Mouse (Mus musculus): ENCODE measurements at regions not wholly inside any gene's neighbourhood (a gene's known extent, or its start where the extent isn't known, plus 50 kb on each side); places are given as distances from the start of the nearest gene placed in this dataset.

GRCm38 (mm10) chr10:126610506-126610905 is 290.6 kb downstream of the Atp23 start:
- Histone ChIP-seq H3K4me1 (ENCODE audit: insufficient read depth) (no peaks in the 10 kb centered on the region), H3K9me3 (ENCODE audit: low read length) (no peaks in the 10 kb centered on the region), H3K27me3 (ENCODE audit: insufficient read depth, low read length) (no peaks in the 10 kb centered on the region), H3K9ac (no peak overlapping the region), H3K27ac (ENCODE audit: low read depth, low read length) (no peak overlapping the region), H3K4me2 (ENCODE audit: low read depth) (no peak overlapping the region), H3K4me3 (ENCODE audit: low read depth, low read length) (no peak overlapping the region), H3K36me3 (ENCODE audit: insufficient read depth) (no peaks in the 10 kb centered on the region)
- ATAC-seq (no peak), DNase-seq (no peak)
- no peak for TF ChIP-seq CTCF (IDR thresholded peaks at IDR 0.05; ENCODE audit: low read depth)
- WGBS = 81% methylated on average over 8 of the region's 8 CpGs

- 84% methylated on average over 2 of the region's 2 CpGs for WGBS
- H3K27me3 ChIP-seq (ENCODE audit: insufficient read depth, low read length) = no peaks in the 10 kb centered on the region
- no peaks in the 10 kb centered on the region for H3K36me3 ChIP-seq (ENCODE audit: insufficient read depth)
- H3K9me3 ChIP-seq (ENCODE audit: low read length) = 0 out of 2 replicates have a peak, but pooled peaks cover 5% of the 10 kb centered on the region
- H3K27ac ChIP-seq (ENCODE audit: low read depth, low read length) = no peak overlapping the region
- no peak overlapping the region for H3K4me3 ChIP-seq (ENCODE audit: low read depth, low read length)
- no peak overlapping the region for H3K9ac ChIP-seq
- no peak for TF ChIP-seq CTCF (IDR thresholded peaks at IDR 0.05; ENCODE audit: low read depth)
- DNase-seq = no peak
- no peak overlapping the region for H3K4me2 ChIP-seq (ENCODE audit: low read depth)
- H3K4me1 ChIP-seq (ENCODE audit: insufficient read depth) = no peaks in the 10 kb centered on the region
- no peak for ATAC-seq
These were observed 301.5 kb downstream of the Atp23 start for GRCm38 (mm10) chr10:126599686-126600085.

- H3K27me3 ChIP-seq (ENCODE audit: insufficient read depth, low read length) = no peaks in the 10 kb centered on the region
- no peaks in the 10 kb centered on the region for H3K9me3 ChIP-seq (ENCODE audit: low read length)
- DNase-seq (no peak), ATAC-seq (no peak)
- H3K4me2 ChIP-seq (ENCODE audit: low read depth) = no peak overlapping the region
- no peak for TF ChIP-seq CTCF (IDR thresholded peaks at IDR 0.05; ENCODE audit: low read depth)
- no peak overlapping the region for H3K4me3 ChIP-seq (ENCODE audit: low read depth, low read length)
- no peak overlapping the region for H3K9ac ChIP-seq
- 60% methylated on average over 8 of the region's 8 CpGs for WGBS
- no peak overlapping the region for H3K27ac ChIP-seq (ENCODE audit: low read depth, low read length)
- H3K36me3 ChIP-seq (ENCODE audit: insufficient read depth) = no peaks in the 10 kb centered on the region
- no peaks in the 10 kb centered on the region for H3K4me1 ChIP-seq (ENCODE audit: insufficient read depth)
These were observed 333.0 kb downstream of the Atp23 start for GRCm38 (mm10) chr10:126568155-126568554.

GRCm38 (mm10) chr10:126565326-126565725 is 335.8 kb downstream of the Atp23 start:
- Histone ChIP-seq H3K27ac (ENCODE audit: low read depth, low read length) (no peak overlapping the region), H3K27me3 (ENCODE audit: insufficient read depth, low read length) (no peaks in the 10 kb centered on the region), H3K4me1 (ENCODE audit: insufficient read depth) (no peaks in the 10 kb centered on the region), H3K9ac (no peak overlapping the region), H3K9me3 (ENCODE audit: low read length) (no peaks in the 10 kb centered on the region), H3K4me3 (ENCODE audit: low read depth, low read length) (no peak overlapping the region), H3K36me3 (ENCODE audit: insufficient read depth) (no peaks in the 10 kb centered on the region), H3K4me2 (ENCODE audit: low read depth) (no peak overlapping the region)
- ATAC-seq (no peak), DNase-seq (no peak)
- TF ChIP-seq CTCF (IDR thresholded peaks at IDR 0.05; ENCODE audit: low read depth) = no peak
- WGBS = 80% methylated on average over 14 of the region's 14 CpGs

GRCm38 (mm10) chr10:126555080-126555479 is 346.1 kb downstream of the Atp23 start:
- Histone ChIP-seq H3K9ac (no peak overlapping the region), H3K4me1 (ENCODE audit: insufficient read depth) (no peaks in the 10 kb centered on the region), H3K4me2 (ENCODE audit: low read depth) (no peak overlapping the region), H3K9me3 (ENCODE audit: low read length) (no peaks in the 10 kb centered on the region), H3K27ac (ENCODE audit: low read depth, low read length) (no peak overlapping the region), H3K27me3 (ENCODE audit: insufficient read depth, low read length) (no peaks in the 10 kb centered on the region), H3K36me3 (ENCODE audit: insufficient read depth) (no peaks in the 10 kb centered on the region), H3K4me3 (ENCODE audit: low read depth, low read length) (no peak overlapping the region)
- TF ChIP-seq CTCF (IDR thresholded peaks at IDR 0.05; ENCODE audit: low read depth) = no peak
- 46% methylated on average over 7 of the region's 7 CpGs for WGBS
- ATAC-seq = no peak
- DNase-seq = peak; percentile 44

GRCm38 (mm10) chr10:126531950-126532349 is 369.2 kb downstream of the Atp23 start:
- Histone ChIP-seq H3K27me3 (ENCODE audit: insufficient read depth, low read length) (no peaks in the 10 kb centered on the region), H3K4me1 (ENCODE audit: insufficient read depth) (0 out of 2 replicates have a peak, but pooled peaks cover 3% of the 10 kb centered on the region), H3K9me3 (ENCODE audit: low read length) (no peaks in the 10 kb centered on the region), H3K4me3 (ENCODE audit: low read depth, low read length) (no peak overlapping the region), H3K9ac (no peak overlapping the region), H3K27ac (ENCODE audit: low read depth, low read length) (no peak overlapping the region), H3K36me3 (ENCODE audit: insufficient read depth) (no peaks in the 10 kb centered on the region), H3K4me2 (ENCODE audit: low read depth) (no peak overlapping the region)
- WGBS = 36% methylated on average over 3 of the region's 3 CpGs
- TF ChIP-seq CTCF (IDR thresholded peaks at IDR 0.05; ENCODE audit: low read depth) = no peak
- DNase-seq (no peak), ATAC-seq (no peak)

- Histone ChIP-seq H3K27me3 (ENCODE audit: insufficient read depth, low read length) (no peaks in the 10 kb centered on the region), H3K4me1 (ENCODE audit: insufficient read depth) (0 out of 2 replicates have a peak, but pooled peaks cover 3% of the 10 kb centered on the region), H3K27ac (ENCODE audit: low read depth, low read length) (no peak overlapping the region), H3K4me2 (ENCODE audit: low read depth) (no peak overlapping the region), H3K4me3 (ENCODE audit: low read depth, low read length) (no peak overlapping the region), H3K9ac (no peak overlapping the region), H3K9me3 (ENCODE audit: low read length) (no peaks in the 10 kb centered on the region), H3K36me3 (ENCODE audit: insufficient read depth) (no peaks in the 10 kb centered on the region)
- TF ChIP-seq CTCF (IDR thresholded peaks at IDR 0.05; ENCODE audit: low read depth) = peak; percentile 72
- WGBS = 27% methylated on average over 1 of the region's 1 CpGs
- DNase-seq (peak; percentile 79), ATAC-seq (peak; percentile 25; the same call in 1 of the 2 replicates)
These were observed 369.8 kb downstream of the Atp23 start for GRCm38 (mm10) chr10:126531368-126531767.
